Mouse (Mus musculus) kidney, embryonic 16.5 days (tissue): ENCODE data around the gene Gm8334. TPM values are rescaled to one million over a fixed set of nuclear protein-coding genes. Genes with fewer than 3 reads are reported as not detected.
"Not testable (repeated sequence)": the region's sequence is repeated elsewhere in the genome, so short reads cannot be mapped to it uniquely, and the experiment has no call there.

Experiments
- ATAC-seq: fragments of 200-750 bp; cut with Nextera tagmentation; 2 replicates; pipeline ENCODE4 v1.8.0; 2017; ENCODE audit warnings: moderate TSS enrichment; ENCODE audit not compliant: low FRiP score, low TSS enrichment
- H3K27ac ChIP-seq: fragments of 300-500 bp; sonication (generic); 2 replicates; pipeline ENCODE4 v1.5.1; 2014; ENCODE audit warnings: low read length
- H3K27me3 ChIP-seq: fragments of 300-500 bp; sonication (generic); 2 replicates; pipeline ENCODE4 v1.6.1; 2014; ENCODE audit warnings: low read length, control low read depth, mixed read lengths; ENCODE audit not compliant: insufficient read depth
- H3K36me3 ChIP-seq: fragments of 300-500 bp; sonication (generic); 2 replicates; pipeline ENCODE4 v1.6.1; 2014; ENCODE audit warnings: low read length, control low read depth, mixed read lengths; ENCODE audit not compliant: insufficient read depth
- H3K4me1 ChIP-seq: fragments of 300-500 bp; sonication (generic); 2 replicates; pipeline ENCODE4 v1.6.1; 2014; ENCODE audit warnings: low read length, control low read depth, mixed read lengths; ENCODE audit not compliant: insufficient read depth
- H3K4me2 ChIP-seq: fragments of 300-500 bp; sonication (generic); replicated peaks from 2 replicates; pipeline ENCODE4 v1.6.1; 2014; ENCODE audit warnings: low read depth, low read length
- H3K4me3 ChIP-seq: fragments of 300-500 bp; sonication (generic); 2 replicates; pipeline ENCODE4 v1.5.1; 2014; ENCODE audit warnings: mild to moderate bottlenecking, low read length
- H3K9ac ChIP-seq: fragments of 300-500 bp; sonication (generic); replicated peaks from 2 replicates; pipeline ENCODE4 v1.6.1; 2014; ENCODE audit warnings: low read length
- H3K9me3 ChIP-seq: fragments of 300-500 bp; sonication (generic); 2 replicates; pipeline ENCODE4 v1.6.1; 2016; ENCODE audit warnings: low read length, control low read depth
- WGBS: fragments of 180-500 bp; shearing (Covaris S2); extraction: QIAGEN DNeasy Blood & Tissue Kit; methylation state at CpG from one replicate; pipeline ENCODE4 v1.1.7; 2014; 5-methylcytosine and 5-hydroxymethylcytosine counted together
- polyA plus RNA-seq: library from polyadenylated mRNA; unstranded; fragments of >200 nt; fragmentation: Nextera tagmentation; extraction: Ambion mirVana; gene quantifications from 2 replicates; pipeline ENCODE4 v1.2.1, GENCODE M21; 2015

The Gm8334 gene
- polyA plus RNA-seq = not detected in 2 replicates

GRCm38 (mm10) chrX:148615053-148615452 lies at the start of gene Gm8334:
TSS of gene Gm8334 (minus strand) at chrX:148615153.
- not testable (repeated sequence) for H3K27ac ChIP-seq, H3K4me1 ChIP-seq, H3K27me3 ChIP-seq, H3K4me3 ChIP-seq, ATAC-seq, H3K36me3 ChIP-seq, H3K9me3 ChIP-seq, H3K9ac ChIP-seq, H3K4me2 ChIP-seq
- 80% methylated on average over 3 of the region's 7 CpGs for WGBS

- ATAC-seq, H3K4me1 ChIP-seq, H3K9ac ChIP-seq, H3K27me3 ChIP-seq, H3K27ac ChIP-seq, H3K4me3 ChIP-seq, H3K9me3 ChIP-seq, H3K4me2 ChIP-seq, H3K36me3 ChIP-seq: not testable (repeated sequence)
- 79% methylated on average over 3 of the region's 4 CpGs for WGBS
Measured at GRCm38 (mm10) chrX:148663298-148663697, 48.3 kb upstream of the Gm8334 start, which contains the start of gene Gm15127. TSS of gene Gm15127 (plus strand) at chrX:148663598.

Other genes with a start within 250 kb of the Gm8334 start
- gene Gm15114, start 126.2 kb downstream of the Gm8334 start, polyA plus RNA-seq = not detected in 2 replicates
- gene Gm15127, start 48.4 kb upstream of the Gm8334 start, polyA plus RNA-seq = not detected in 2 replicates
- not detected in 2 replicates for gene Luzp4, start 242.5 kb upstream of the Gm8334 start, polyA plus RNA-seq